In genomic region chr5:113833316-113833947, GRCm38 (mm10) we compare ENCODE assay signal across 33 mouse cellular contexts. TPM values are rescaled to one million over a fixed set of nuclear protein-coding genes. Genes with fewer than 3 reads are reported as not detected.
DNase-seq lines count a peak whose midpoint lies in the region; ATAC-seq and TF ChIP-seq lines count a peak whose summit lies in the region.
"Had no signal": no experiment of that assay in that cellular context is flagged by ENCODE, and none has a peak within 500 bp of the region (broad histone marks: within the 10 kb centered on the region; RNA-seq: fewer than 3 reads in every experiment).

No protein-coding gene starts in this region.

- no peak overlapping the region for H3K4me2 ChIP-seq in intestine, embryonic 15.5 days (replicated peaks)
- H3K4me2 ChIP-seq: embryonic facial prominence, embryonic 15.5 days; forebrain, embryonic 12.5 days; heart, embryonic 15.5 days; liver, embryonic 13.5 days; midbrain, embryonic 13.5 days; neural tube, embryonic 15.5 days had no signal

- no peaks in the 10 kb centered on the region for H3K79me2 ChIP-seq in heart, adult 2 months (replicated peaks; ENCODE audit: control insufficient read depth, insufficient read depth, low read length)

- H3K9me3 ChIP-seq in intestine, embryonic 15.5 days, result no peaks in the 10 kb centered on the region
- H3K9me3 ChIP-seq: embryonic facial prominence, embryonic 10.5 days; embryonic facial prominence, embryonic 15.5 days; forebrain, embryonic 12.5 days; G1E; heart, embryonic 10.5 days; heart, embryonic 15.5 days; kidney, embryonic 15.5 days; liver, embryonic 13.5 days; midbrain, embryonic 13.5 days; neural tube, embryonic 15.5 days had no signal

- H3K9ac ChIP-seq in intestine, embryonic 15.5 days, result no peak overlapping the region
- no peak overlapping the region for H3K9ac ChIP-seq in heart, adult 2 months (ENCODE audit: low read depth, low read length)
- H3K9ac ChIP-seq: embryonic facial prominence, embryonic 15.5 days; forebrain, embryonic 12.5 days; heart, embryonic 15.5 days; kidney, embryonic 15.5 days; liver, embryonic 13.5 days; midbrain, embryonic 13.5 days; neural tube, embryonic 15.5 days had no signal

- ATAC-seq in CD4-positive, CD25-positive, alpha-beta regulatory T cell, adult 4 months, result no peak
- ATAC-seq in intestine, embryonic 15.5 days, result no peak
- ATAC-seq: hindbrain, postnatal 0 days; intestine, postnatal 0 days; midbrain, embryonic 13.5 days; Patski had no signal

- H3K27ac ChIP-seq in intestine, embryonic 15.5 days, result no peak overlapping the region
- H3K27ac ChIP-seq in heart, adult 2 months, result no peak overlapping the region
- H3K27ac ChIP-seq: embryonic facial prominence, embryonic 10.5 days; embryonic facial prominence, embryonic 15.5 days; forebrain, embryonic 12.5 days; heart, embryonic 10.5 days; heart, embryonic 15.5 days; hindbrain, postnatal 0 days; kidney, embryonic 15.5 days; liver, embryonic 13.5 days; macrophage; neural tube, embryonic 15.5 days had no signal

- TF ChIP-seq CTCF in heart, adult 2 months (IDR thresholded peaks at IDR 0.05), result no peak

- H3K27me3 ChIP-seq in intestine, embryonic 15.5 days (replicated peaks), result no peaks in the 10 kb centered on the region
- H3K27me3 ChIP-seq in heart, adult 2 months (ENCODE audit: control insufficient read depth, insufficient read depth, low read length), result no peaks in the 10 kb centered on the region
- H3K27me3 ChIP-seq: embryonic facial prominence, embryonic 15.5 days; forebrain, embryonic 12.5 days; heart, embryonic 15.5 days; kidney, embryonic 15.5 days; liver, embryonic 13.5 days; midbrain, embryonic 13.5 days; neural tube, embryonic 15.5 days; Patski had no signal

- peak; percentile 40 for DNase-seq in CD4-positive, CD25-positive, alpha-beta regulatory T cell, adult 2 months (ENCODE audit: low read depth, low spot score)
- peak; percentile 45 for DNase-seq in CD4-positive helper T cell, adult 2 months (ENCODE audit: low read depth, low spot score)
- DNase-seq in naive thymus-derived CD4-positive, alpha-beta T cell, adult 2 months (ENCODE audit: low read depth), result peak; percentile 58
- peak; percentile 55 for DNase-seq in thymus, postnatal 25 days
- no peak for DNase-seq in adrenal gland, adult 2 months
- no peak for DNase-seq in heart, adult 2 months
- DNase-seq: adrenal gland, postnatal 25 days; cerebellum, adult 2 months; cerebellum, postnatal 14 days; gastrocnemius, postnatal 14 days; kidney, postnatal 4 days; layer of hippocampus, postnatal 36 days; left cerebral cortex, postnatal 4 days; liver, embryonic 13.5 days; lung, adult 2 months; lung, postnatal 10 days; retina, postnatal 1 day; right cerebral cortex, postnatal 14 days had no signal

- TF ChIP-seq EP300 in heart, adult 2 months (IDR thresholded peaks at IDR 0.05; ENCODE audit: insufficient read depth, low read depth, low read length), result no peak

- WGBS in intestine, embryonic 15.5 days, result 56% methylated on average over 16 of the region's 16 CpGs
- WGBS in heart, adult 2 months, result 45% methylated on average over 16 of the region's 16 CpGs

- no peak for TF ChIP-seq POLR2A in heart, adult 2 months (IDR thresholded peaks at IDR 0.05; ENCODE audit: insufficient read depth, low read depth, low read length)

- H3K4me1 ChIP-seq in intestine, embryonic 15.5 days (replicated peaks), result no peaks in the 10 kb centered on the region
- no peaks in the 10 kb centered on the region for H3K4me1 ChIP-seq in heart, adult 2 months (ENCODE audit: control insufficient read depth, insufficient read depth, low read length)
- H3K4me1 ChIP-seq: embryonic facial prominence, embryonic 15.5 days; heart, embryonic 15.5 days; midbrain, embryonic 13.5 days had no signal

- no peaks in the 10 kb centered on the region for H3K36me3 ChIP-seq in intestine, embryonic 15.5 days
- no peaks in the 10 kb centered on the region for H3K36me3 ChIP-seq in heart, adult 2 months (ENCODE audit: control insufficient read depth, insufficient read depth, low read length)
- H3K36me3 ChIP-seq: embryonic facial prominence, embryonic 10.5 days; embryonic facial prominence, embryonic 15.5 days; forebrain, embryonic 12.5 days; heart, embryonic 10.5 days; heart, embryonic 15.5 days; kidney, embryonic 15.5 days; liver, embryonic 13.5 days; neural tube, embryonic 15.5 days had no signal

- H3K4me3 ChIP-seq in intestine, embryonic 15.5 days (replicated peaks), result no peak overlapping the region
- H3K4me3 ChIP-seq in heart, adult 2 months, result no peak overlapping the region
- H3K4me3 ChIP-seq: embryonic facial prominence, embryonic 10.5 days; embryonic facial prominence, embryonic 15.5 days; forebrain, embryonic 12.5 days; heart, embryonic 10.5 days; heart, embryonic 15.5 days; kidney, embryonic 15.5 days; liver, embryonic 13.5 days; midbrain, embryonic 13.5 days; neural tube, embryonic 15.5 days had no signal

- intact Hi-C loops in heart, adult 2 months (cut with DNase I), result no loop called here

RNA-seq across cellular contexts. Expression of gene Selplg, which starts 1.0 kb away (rescaled TPM):
- polyA plus RNA-seq in CD4-positive, CD25-positive, alpha-beta regulatory T cell, adult 4 months (2017; shearing (Covaris generic)), result 100 to 1,000 TPM; 473 to 498 TPM
- polyA plus RNA-seq in intestine, embryonic 15.5 days (2015; fragmentation: Nextera tagmentation; extraction: Ambion mirVana), result 3.4 and 4.4 TPM in 2 replicates
- 1 to 10 TPM; 5.1 to 6.5 TPM for total RNA-seq in adrenal gland, adult 2 months (2021)
- polyA plus RNA-seq in adrenal gland, adult 2 months (2012; rRNA removed), result 16.3 and 18.0 TPM in 2 replicates
- 1 to 10 TPM; 3.4 to 4.5 TPM for total RNA-seq in heart, adult 2 months (2021)
- polyA plus RNA-seq in heart, adult 2 months (2012; rRNA removed), result 5.7 and 14.1 TPM in 2 replicates

RNA-seq across cellular contexts. Expression of gene Tmem119, which starts 33.1 kb away (rescaled TPM):
- polyA plus RNA-seq in CD4-positive, CD25-positive, alpha-beta regulatory T cell, adult 4 months (2017; shearing (Covaris generic)), result not detected
- 57.5 and 61.9 TPM in 2 replicates for polyA plus RNA-seq in intestine, embryonic 15.5 days (2015; fragmentation: Nextera tagmentation; extraction: Ambion mirVana)
- total RNA-seq in adrenal gland, adult 2 months (2021), result 10 to 100 TPM; 10.1 to 19.8 TPM
- polyA plus RNA-seq in adrenal gland, adult 2 months (2012; rRNA removed), result 20.1 and 21.1 TPM in 2 replicates
- total RNA-seq in heart, adult 2 months (2021), result 1 to 10 TPM; 3.6 to 5.8 TPM
- 7.3 and 12.0 TPM in 2 replicates for polyA plus RNA-seq in heart, adult 2 months (2012; rRNA removed)
- polyA plus RNA-seq: macrophage, Patski had no signal

Comparison
In these comparisons a context has a peak if more than half of its experiments do, and no peak if none do; other contexts are left out.
1. DNase-seq: peak in CD4-positive, CD25-positive, alpha-beta regulatory T cell, adult 2 months (single experiment), CD4-positive helper T cell, adult 2 months (single experiment), naive thymus-derived CD4-positive, alpha-beta T cell, adult 2 months (single experiment) and thymus, postnatal 25 days (single experiment); none in adrenal gland, adult 2 months (single experiment) and heart, adult 2 months (0 of 2).
2. RNA of gene Selplg, which starts 1.0 kb away (polyA plus RNA-seq): 473 to 498 TPM in CD4-positive, CD25-positive, alpha-beta regulatory T cell, adult 4 months; 16.3 to 18.0 TPM in adrenal gland, adult 2 months, 5.7 to 14.1 TPM in heart, adult 2 months and 3.4 to 4.4 TPM in intestine, embryonic 15.5 days; every median in the first group is over 10 times any median in the second.